Mouse (Mus musculus): ENCODE measurements around the gene Syn3.

Gene Syn3

DNA sequence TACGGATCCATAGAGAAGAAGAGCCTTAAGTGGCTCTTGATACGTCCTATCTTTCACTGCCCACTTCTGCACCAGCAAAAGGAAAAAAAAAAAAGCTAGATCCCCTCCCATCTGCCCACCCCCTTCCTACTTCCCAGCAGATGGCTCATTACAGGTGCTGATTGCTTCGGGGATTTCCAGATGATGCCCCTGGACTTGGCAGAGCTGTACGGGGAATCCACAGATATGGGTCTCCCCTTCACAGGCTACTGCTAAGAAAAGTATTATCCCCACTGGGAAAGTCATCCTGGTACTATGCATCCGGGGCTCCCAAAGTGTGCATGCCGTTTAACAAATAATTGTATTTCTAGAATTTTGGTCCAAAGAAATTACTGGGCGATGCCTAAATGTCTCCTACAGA, 181.1 kb downstream of the Syn3 start:
- DNase-seq (ENCODE audit: inconsistent age in 2 of 2, low spot score in 1 of 2), result no peak

DNA sequence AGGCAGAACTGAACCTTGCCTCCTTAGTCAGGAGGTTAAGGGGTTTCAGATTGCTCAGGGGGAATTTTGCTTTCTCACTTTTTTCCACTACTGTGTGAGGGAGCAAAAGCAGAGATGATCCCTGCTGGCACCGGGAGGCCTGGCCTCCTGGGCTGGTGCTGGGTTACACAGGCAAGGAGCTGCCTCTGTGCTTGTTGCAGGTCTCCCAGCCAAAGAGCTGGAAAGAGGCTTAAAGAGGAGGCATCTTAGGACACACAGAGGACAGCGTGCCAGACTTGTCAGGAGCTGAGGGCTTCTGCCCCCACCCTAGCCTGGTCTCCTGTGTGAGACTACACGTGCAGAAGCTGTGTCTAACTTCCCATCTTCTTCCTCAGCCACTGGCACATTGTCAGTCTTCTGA, 183.2 kb downstream of the Syn3 start:
- DNase-seq (ENCODE audit: inconsistent age in 2 of 2, low spot score in 1 of 2), result no peak

DNA sequence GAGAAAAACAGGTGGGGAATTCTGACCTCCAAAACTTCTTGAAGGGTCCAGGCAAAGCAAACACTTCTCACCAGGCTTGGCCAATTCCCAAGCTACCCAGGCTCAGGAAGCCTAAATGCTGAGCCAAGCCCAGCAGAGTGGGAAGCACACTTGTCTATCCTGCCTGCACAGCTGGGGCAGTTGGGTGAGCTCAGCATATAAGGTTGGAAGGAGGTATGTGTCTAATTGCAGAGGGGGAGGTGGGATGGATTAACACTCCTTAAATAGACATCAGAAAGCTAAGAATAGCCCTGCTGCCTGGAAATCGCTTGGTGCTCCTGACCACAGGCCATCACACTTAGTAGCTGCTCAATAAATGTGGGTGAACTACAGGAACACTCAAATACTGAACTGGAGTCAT, 185.2 kb downstream of the Syn3 start:
- peak in 1 of 2 experiments; percentile 66 for DNase-seq (ENCODE audit: inconsistent age in 2 of 2, low spot score in 1 of 2)

DNA sequence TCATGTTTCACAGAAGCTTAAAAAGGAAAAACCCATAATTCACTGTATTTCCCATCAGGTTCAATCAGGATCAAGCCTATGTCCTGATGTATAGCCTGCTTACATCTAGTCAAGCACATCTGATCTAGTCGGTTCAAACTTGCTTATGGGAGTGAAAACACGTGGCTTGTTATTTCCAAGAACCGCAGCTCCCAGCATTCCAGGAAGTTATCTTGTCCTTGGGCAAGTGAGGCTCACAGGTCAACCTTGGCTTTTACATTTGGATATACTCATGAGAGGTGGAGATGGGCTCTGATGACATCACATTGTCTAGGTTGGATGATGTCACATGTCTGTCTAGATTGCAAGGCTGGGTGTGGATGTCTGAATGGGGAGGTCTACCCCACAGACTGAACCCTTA, 185.7 kb downstream of the Syn3 start:
- peak in 1 of 2 experiments; percentile 86 for DNase-seq (ENCODE audit: inconsistent age in 2 of 2, low spot score in 1 of 2)

DNA sequence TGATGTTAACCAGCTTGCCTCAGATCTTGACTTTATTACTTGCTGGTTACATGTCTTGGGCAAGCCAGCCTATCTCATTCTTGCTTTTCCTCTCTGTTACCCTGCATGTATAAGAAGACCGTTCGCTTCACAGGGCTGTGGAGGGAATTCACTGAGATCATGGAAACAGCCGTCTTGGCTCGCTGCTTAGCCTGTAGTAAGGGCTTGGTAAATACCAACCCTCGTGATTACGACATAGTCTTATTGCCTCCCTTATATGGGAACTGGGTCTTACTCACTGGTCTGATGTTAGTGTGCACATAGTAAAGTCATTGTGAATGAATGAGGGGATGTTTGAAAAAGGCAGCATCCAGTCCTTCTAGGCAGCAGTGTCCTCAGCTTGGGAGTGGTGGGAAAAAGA, 188.2 kb downstream of the Syn3 start:
- DNase-seq (ENCODE audit: inconsistent age in 2 of 2, low spot score in 1 of 2), result peak; percentile 65 to 88

DNA sequence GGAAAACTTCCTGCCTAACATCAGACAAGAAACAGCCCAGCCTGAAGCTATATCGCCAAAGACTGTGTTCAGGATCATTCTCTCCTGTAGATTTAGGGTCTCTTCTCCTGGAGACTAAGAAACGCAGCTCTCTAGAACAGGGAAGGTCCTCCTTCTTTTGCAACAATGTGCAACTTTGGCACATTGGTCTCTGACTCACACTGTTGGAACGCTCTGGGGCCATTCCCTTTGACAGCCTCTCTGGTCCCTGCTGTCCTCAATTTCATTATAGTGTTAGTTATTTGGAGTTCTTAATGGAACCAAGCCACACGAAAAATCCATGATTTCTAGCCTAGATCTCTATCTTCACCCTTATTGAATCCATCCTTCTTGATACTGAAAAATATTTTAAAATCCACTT, 191.5 kb downstream of the Syn3 start:
- peak; percentile 56 to 82 for DNase-seq (ENCODE audit: inconsistent age in 2 of 2, low spot score in 1 of 2)

DNA sequence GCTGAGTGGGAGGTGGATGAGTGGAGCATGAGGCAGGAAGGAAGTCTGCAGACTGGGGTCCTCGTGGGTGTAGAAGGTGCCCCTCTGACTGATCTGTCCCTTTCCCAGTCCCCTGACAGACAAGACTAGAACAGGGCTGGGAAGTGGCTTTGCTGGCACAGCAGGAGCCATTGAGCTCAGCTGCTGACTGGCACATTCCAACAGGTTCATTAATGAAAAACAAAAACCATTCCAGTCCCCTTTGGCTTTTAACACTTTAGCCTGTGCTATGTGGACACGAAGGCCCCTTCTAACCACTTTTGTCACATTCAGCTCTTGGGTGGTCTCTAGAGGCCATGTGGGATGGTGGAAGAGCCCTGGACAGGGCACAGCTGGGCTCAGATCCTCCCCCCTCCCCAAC, 194.1 kb downstream of the Syn3 start:
- DNase-seq (ENCODE audit: inconsistent age in 2 of 2, low spot score in 1 of 2), result peak in 1 of 2 experiments; percentile 53

DNA sequence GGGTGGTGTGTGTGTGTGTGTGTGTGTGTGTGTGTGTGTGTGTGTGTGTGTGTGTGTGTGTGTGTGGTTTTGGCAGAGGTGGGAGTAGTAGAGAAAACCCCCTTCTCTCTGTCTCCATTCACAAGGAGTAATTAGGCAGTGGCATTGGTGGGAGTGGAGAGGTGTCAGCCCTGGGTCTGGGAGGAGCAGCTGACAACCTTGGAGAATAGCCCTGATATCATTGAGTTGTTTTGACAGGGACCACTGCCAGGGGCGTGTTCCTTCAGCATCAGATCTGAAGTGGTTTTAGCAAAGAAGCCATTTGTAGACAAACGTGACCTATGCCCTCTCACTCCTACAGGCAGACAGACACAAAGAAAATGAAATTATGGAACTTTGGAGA, 195.2 kb downstream of the Syn3 start:
- peak in 1 of 2 experiments; percentile 71 for DNase-seq (ENCODE audit: inconsistent age in 2 of 2, low spot score in 1 of 2)

DNA sequence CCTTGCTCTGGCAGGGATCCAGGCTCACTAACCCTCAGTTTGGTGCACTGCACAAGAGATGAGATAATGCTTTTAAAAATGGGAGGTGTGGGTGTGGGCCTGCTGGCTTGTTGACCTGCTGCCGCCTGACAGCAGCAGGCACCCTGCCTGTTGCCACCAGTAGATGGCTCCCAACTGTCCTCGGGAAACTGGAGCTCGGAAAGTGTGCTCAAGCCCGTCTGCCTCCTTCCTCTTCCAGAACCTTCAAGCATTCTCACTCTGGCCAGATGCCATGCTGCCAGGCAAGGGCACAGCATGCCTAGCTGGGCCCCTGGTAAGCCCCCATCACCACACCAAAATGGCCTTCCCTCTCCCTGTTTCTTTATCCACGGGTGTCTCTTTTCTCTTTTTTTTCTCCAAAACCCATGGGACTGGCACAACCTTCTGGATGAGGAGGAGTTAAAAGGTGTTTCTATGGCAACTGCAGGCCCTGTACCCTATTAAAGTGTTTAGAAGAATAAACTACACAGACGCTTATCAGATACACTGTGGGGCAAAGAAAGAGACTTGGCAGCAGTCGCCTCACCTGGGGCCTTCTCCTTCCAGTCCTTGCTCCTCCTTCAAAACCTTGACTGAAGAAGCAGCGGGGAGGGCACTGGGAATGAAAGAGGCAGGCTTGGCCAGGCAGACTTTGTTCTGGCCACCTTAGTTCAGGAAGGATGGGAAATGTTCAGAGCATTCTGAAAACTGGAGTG, 195.8 kb downstream of the Syn3 start:
- peak; percentile 92 to 95 for DNase-seq (ENCODE audit: inconsistent age in 2 of 2, low spot score in 1 of 2)

DNA sequence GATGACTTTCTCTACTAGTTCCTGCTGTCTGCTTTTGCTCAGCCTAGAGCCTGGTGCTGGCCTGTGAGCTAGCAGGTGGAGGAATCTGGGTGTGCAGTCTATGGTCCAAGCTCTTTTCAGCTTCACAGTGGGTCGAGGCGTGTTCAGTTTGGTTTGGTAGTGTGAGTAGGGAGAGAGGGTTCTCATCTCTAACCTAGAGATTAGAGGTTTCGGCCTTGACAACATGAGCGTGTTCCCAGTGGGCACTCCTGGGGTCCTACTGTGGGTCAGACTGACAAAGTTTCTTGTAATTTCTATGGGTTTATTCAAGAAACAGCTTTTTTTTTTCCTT, 196.4 kb downstream of the Syn3 start:
- DNase-seq (ENCODE audit: inconsistent age in 2 of 2, low spot score in 1 of 2), result peak; percentile 57 to 87

DNA sequence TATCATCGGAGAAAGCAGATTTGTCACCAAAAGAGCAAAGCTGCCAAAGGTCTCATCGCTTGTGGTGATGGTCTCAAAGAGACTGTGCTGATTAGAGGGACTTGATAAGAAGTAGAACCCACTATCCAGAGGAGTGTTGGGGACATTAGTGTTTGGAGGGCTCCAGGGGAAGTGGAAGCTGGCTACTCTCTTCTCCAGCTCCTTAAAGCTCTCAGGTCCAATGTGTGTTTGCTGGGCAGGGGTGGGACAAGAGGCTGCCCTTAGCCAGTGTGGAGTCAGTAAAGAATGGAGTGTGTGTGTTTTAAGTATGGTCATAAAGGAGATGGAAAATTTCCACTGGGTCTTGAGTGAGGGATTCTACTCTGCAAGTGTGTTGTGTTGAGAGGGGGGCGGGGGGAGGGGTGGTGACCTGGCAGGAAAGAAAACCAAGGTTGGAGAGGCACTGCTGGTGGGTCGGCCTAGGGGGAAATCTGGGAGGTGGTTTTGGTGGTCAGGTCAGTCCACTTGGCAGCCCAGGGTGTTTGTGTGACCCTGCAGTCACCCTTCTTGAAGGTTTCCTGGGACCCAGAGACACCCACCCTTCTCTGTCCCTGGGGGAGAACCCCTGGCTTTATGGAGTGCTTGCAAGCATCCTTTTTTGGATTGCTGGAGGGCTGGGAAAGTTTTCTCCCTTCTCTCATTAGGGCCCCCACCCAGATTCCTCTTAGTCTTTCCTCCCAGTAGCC, 196.9 kb downstream of the Syn3 start:
- DNase-seq (ENCODE audit: inconsistent age in 2 of 2, low spot score in 1 of 2), result peak; percentile 52 to 82

DNA sequence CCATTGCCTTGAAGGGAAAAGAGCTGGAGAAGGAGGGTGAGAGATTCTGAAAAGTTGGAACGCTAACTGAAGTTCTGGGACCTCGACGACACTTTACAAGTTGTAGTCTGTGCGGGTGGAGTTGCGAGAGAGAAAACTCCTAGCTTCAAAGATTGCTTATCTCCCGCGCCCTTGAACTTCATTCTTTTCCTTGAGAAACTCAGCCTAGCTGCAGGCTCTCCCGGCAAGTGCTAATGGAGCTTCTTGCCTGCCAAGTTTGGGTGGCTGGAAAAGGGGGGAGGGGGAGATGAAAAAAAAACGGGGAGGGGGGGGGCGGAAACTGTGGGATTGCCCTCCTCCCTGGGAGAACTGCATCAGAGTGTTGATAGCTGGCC, 197.6 kb downstream of the Syn3 start:
- DNase-seq (ENCODE audit: inconsistent age in 2 of 2, low spot score in 1 of 2), result peak; percentile 68 to 88

DNA sequence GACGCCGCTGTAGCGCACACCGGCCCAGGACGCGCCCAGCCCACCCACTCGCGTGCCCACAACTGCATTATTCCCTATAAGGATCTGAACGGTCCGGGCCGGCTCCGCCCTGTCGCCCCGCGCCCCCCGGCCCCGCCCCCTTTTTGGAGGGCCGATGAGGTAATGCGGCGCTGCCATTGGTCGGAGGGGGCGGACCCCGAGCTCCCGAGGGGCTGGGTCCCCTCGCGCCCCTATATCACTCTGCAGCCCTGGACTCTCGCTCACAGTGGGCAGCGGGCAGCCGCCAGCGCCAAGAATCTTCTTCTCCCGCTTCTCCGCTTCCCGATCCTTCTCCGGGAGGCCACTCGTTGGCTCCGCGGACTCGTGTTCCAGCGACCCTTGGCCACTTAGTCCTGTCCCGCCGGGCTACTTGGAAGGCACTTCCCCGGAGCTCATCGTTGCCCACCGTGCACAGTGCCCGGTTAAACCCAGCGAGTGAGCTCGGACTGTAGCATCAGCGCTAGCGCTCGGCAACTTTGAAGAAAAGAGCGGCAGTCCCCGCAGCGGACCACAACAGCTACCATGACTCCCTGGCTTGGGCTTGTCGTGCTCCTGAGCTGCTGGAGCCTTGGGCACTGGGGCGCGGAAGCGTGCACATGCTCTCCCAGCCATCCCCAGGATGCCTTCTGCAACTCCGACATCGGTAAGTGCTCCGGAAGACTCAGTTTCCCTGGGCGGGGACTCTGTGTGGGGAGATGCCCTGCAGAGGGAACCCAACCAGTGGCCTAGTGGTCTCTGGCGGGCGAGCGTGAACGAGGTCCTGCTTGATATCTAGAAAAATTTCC, 198.2 kb downstream of the Syn3 start, which contains the start of gene Timp3:
Gene Timp3, plus strand, starts transcription at position 80 of the 824 bp plus-strand sequence.
- DNase-seq (ENCODE audit: inconsistent age in 2 of 2, low spot score in 1 of 2), result peak; percentile 93 to 98

DNA sequence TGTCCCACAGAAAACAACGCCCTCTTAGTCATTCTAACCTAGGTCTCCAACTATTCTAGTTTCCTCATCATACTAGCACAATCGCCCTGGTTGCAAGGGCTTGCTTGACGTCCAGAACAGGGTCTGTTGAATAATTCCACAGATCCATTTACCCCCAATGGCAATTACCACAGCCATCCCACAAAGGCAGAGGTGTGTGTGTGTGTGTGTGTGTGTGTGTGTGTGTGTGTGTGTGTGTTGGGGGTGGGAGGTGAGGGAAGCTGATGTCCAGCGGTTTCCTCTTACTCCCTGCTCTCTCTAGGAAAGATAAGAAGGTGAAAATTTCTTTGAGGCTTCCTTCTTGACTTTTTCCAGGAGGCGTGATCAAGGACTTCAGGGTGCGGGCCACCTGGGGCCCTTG, 198.9 kb downstream of the Syn3 start:
- peak in 1 of 2 experiments; percentile 74 for DNase-seq (ENCODE audit: inconsistent age in 2 of 2, low spot score in 1 of 2)

DNA sequence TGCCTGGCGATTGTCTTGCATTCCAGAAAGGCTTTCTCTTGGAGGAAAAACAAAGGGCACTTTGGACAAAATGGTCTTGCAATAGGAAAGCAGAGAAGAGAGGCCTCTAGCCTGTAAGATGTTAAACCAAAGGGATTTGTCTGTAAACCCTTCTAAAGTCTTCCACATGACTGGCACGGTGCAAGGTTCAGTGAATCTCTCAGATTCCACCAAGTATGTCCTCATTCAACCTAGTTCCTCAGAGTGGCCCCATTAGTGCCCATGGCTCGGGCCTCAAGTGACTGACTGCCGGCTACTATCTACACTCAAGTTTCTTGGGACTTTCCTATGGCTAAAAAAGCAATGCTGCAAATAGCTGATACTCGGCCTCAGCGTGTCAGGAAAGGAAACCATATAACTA, 200.4 kb downstream of the Syn3 start:
- no peak for DNase-seq (ENCODE audit: inconsistent age in 2 of 2, low spot score in 1 of 2)

DNA sequence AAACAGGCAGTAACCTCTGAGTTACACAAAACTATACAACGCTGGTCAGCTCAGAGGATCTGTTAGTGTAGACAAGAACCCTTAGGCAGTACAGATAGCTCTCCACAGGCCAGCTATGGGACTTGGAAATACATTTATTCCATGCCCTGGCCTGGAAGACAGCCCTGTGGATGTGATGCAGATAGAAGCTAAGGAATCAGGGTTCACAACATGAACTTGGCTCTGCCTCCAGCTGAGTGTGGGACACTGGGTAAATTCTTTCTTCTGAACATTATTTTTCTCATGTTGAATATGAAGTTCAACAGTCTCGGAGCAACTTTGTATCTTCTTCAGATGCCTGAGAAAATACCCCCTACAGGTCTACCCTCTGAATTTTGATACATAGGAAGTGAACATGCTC, 201.4 kb downstream of the Syn3 start:
- no peak for DNase-seq (ENCODE audit: inconsistent age in 2 of 2, low spot score in 1 of 2)

DNA sequence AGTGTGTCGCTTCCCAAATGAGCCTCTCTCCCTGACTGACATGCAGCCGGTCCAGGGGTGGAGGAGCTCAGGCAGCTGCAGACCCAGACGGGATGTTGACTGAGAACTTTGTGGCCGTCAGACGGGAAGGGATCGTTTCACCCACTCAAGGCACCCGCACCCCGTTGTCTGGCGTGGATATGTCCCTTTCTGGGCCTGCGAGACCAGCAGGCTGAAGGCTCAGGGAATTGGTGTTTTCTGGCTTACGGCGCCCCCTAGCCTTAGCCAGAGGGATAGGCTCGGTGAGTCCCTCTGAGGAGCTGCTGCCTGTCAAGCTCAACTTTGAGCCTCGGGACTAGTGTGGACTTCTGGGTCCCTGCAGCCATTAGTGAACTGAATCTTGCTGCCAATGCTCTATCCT, 202.6 kb downstream of the Syn3 start:
- DNase-seq (ENCODE audit: inconsistent age in 2 of 2, low spot score in 1 of 2), result peak; percentile 86 to 93

DNA sequence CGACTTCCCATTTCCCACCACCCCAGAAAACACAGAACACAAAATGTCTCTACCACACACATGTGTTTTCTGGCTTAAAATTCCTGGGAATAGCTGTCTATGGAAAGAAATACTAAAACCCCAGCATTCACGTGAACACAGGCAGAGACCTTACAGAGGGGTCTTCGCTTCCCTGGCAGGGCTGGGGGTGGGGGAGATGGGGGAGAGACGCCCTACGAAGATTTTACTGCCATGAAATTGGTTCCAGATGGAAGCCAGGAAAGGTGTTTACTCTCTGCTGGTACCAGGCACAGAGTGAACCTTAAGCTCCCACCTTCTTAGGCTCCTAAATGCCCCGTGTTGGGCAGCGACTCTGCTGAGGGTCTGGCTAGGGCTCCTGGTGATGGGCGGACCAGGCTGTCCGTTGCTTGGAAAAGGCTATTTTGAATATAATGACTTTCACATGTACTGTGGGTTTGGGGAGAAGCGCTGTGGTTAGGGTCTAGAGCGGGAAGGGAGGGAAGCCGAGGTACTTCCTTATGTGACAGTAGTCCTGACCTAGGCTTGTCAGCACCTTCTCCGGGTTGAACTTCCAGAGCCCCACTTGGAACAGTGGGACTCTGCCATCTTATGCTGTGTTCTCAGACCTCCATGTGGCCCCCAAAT, 203.1 kb downstream of the Syn3 start:
- DNase-seq (ENCODE audit: inconsistent age in 2 of 2, low spot score in 1 of 2), result no peak

DNA sequence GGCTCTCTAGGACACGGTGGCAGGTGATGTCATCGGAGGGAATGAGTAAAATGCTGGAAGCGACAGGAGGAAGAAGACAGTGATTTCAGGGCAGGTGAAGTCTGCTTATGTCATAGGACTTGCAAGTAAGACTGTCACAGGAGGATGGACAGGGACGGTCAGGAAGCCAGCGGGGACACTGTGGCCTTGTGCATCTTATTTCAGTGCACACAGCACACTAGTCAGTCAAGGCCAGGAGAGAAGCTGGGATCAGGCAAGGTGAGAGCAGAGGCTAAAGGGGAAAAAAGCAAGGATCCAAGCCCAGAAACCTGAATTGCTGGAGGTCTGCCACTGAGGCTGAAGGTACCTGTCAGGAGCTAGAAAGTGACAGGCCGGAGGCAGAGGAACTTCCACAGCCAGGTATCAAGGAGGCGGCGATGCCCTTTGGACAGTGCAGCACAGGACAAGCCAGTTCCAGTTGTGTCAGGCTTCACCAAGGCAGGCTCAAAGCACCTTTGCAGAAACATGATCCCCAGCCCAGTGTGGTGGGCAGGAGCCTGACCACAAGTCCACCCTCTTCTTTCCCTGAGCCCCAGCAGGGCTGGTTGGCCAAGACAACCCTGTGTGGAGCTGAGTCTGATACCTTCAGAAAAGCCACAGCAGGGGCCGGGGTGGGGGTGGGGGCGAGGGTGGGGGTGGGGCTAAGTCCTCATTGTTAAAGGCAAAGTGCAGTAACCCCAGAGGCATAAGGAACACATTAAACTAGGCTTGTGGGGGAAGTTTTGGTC, 203.9 kb downstream of the Syn3 start:
- DNase-seq (ENCODE audit: inconsistent age in 2 of 2, low spot score in 1 of 2), result peak; percentile 56 to 67

DNA sequence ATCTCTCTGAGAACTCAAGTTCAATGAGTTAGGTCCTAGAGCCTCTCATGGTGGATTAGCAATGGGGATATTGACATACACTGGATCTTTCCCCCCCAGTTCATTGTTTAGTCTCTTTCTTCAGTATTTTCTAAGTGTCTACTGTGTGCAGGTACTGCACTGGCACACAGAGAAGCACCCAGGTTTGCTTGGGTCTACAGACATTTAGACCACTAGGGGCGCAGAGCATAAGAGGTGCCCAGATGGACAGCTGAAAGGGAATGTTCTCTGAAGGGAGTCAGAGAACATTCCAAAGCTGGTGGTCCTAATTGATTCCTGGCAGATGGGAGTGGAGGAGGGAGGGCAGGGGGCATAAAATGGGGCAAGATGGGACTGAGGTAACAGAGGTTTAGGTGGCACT, 204.8 kb downstream of the Syn3 start:
- no peak for DNase-seq (ENCODE audit: inconsistent age in 2 of 2, low spot score in 1 of 2)

Data from adrenal gland, adult (tissue).